Mouse (Mus musculus) embryonic facial prominence, embryonic 13.5 days (tissue): Measurements from ENCODE around the gene Sphkap. TPM values are rescaled to one million over a fixed set of nuclear protein-coding genes. Genes with fewer than 3 reads are reported as not detected.

Experiments used
- ATAC-seq: fragments of 200-750 bp; cut with Nextera tagmentation; 2 replicates; pipeline ENCODE4 v1.8.0; 2017; ENCODE audit warnings: low read depth; ENCODE audit not compliant: insufficient number of reproducible peaks, insufficient read depth, low FRiP score, low TSS enrichment
- H3K27ac ChIP-seq: fragments of 300-500 bp; sonication (generic); 2 replicates; pipeline ENCODE4 v1.5.1; 2015; ENCODE audit warnings: moderate library complexity, mild to moderate bottlenecking, inconsistent platforms
- H3K27me3 ChIP-seq: fragments of 300-500 bp; sonication (generic); 2 replicates; pipeline ENCODE4 v1.6.1; 2015; ENCODE audit warnings: mild to moderate bottlenecking, inconsistent platforms
- H3K36me3 ChIP-seq: fragments of 300-500 bp; sonication (generic); 2 replicates; pipeline ENCODE4 v1.6.1; 2015; ENCODE audit warnings: mild to moderate bottlenecking, inconsistent platforms
- H3K4me1 ChIP-seq: fragments of 300-500 bp; sonication (generic); 2 replicates; pipeline ENCODE4 v1.6.1; 2015; ENCODE audit warnings: inconsistent platforms
- H3K4me2 ChIP-seq: fragments of 300-500 bp; sonication (generic); 2 replicates; pipeline ENCODE4 v1.6.1; 2015; ENCODE audit warnings: moderate library complexity, mild to moderate bottlenecking, inconsistent platforms
- H3K4me3 ChIP-seq: fragments of 300-500 bp; sonication (generic); 2 replicates; pipeline ENCODE4 v1.5.1; 2015; ENCODE audit warnings: mild to moderate bottlenecking, inconsistent platforms
- H3K9ac ChIP-seq: fragments of 300-500 bp; sonication (generic); 2 replicates; pipeline ENCODE4 v1.6.1; 2015; ENCODE audit warnings: mild to moderate bottlenecking, inconsistent platforms
- H3K9me3 ChIP-seq: fragments of 300-500 bp; sonication (generic); 2 replicates; pipeline ENCODE4 v1.6.1; 2016; ENCODE audit warnings: inconsistent platforms
- WGBS: fragments of 180-500 bp; shearing (Covaris S2); methylation state at CpG from one replicate; pipeline ENCODE4 v1.1.7; 2015; ENCODE audit warnings: mixed read lengths; 5-methylcytosine and 5-hydroxymethylcytosine counted together
- polyA plus RNA-seq: library from polyadenylated mRNA; unstranded; fragments of >200 nt; fragmentation: Nextera tagmentation; extraction: Ambion mirVana; gene quantifications from 2 replicates; pipeline ENCODE4 v1.2.1, GENCODE M21; 2015

Gene Sphkap
- polyA plus RNA-seq, 1 experiment from 2014 or later, result 0.34 TPM

- WGBS, result 79% methylated on average over 11 of the region's 11 CpGs
- ATAC-seq, result no peak
- H3K9ac ChIP-seq, result no peak overlapping the region
- H3K9me3 ChIP-seq, result no peaks in the 10 kb centered on the region
- H3K4me1 ChIP-seq, result no peaks in the 10 kb centered on the region
- no peaks in the 10 kb centered on the region for H3K27me3 ChIP-seq
- no peaks in the 10 kb centered on the region for H3K36me3 ChIP-seq
- no peak overlapping the region for H3K27ac ChIP-seq
- H3K4me3 ChIP-seq, result no peak overlapping the region
- H3K4me2 ChIP-seq, result no peak overlapping the region
Measured at GRCm38 (mm10) chr1:83277044-83277443, 131.0 kb downstream of the Sphkap start.

- Histone ChIP-seq H3K4me2 (no peak overlapping the region), H3K4me3 (no peak overlapping the region), H3K27ac (no peak overlapping the region), H3K4me1 (no peaks in the 10 kb centered on the region), H3K36me3 (no peaks in the 10 kb centered on the region), H3K27me3 (no peaks in the 10 kb centered on the region), H3K9ac (no peak overlapping the region), H3K9me3 (no peaks in the 10 kb centered on the region)
- 90% methylated on average over 9 of the region's 9 CpGs for WGBS
- no peak for ATAC-seq
Measured at GRCm38 (mm10) chr1:83276637-83277036, 131.4 kb downstream of the Sphkap start.

- no peak overlapping the region for H3K9ac ChIP-seq
- no peak for ATAC-seq
- H3K4me2 ChIP-seq, result no peak overlapping the region
- no peaks in the 10 kb centered on the region for H3K36me3 ChIP-seq
- H3K4me1 ChIP-seq, result no peaks in the 10 kb centered on the region
- H3K27ac ChIP-seq, result no peak overlapping the region
- H3K4me3 ChIP-seq, result no peak overlapping the region
- no peaks in the 10 kb centered on the region for H3K9me3 ChIP-seq
- WGBS, result 82% methylated on average over 1 of the region's 1 CpGs
- no peaks in the 10 kb centered on the region for H3K27me3 ChIP-seq
Measured at GRCm38 (mm10) chr1:83251746-83252145, 156.3 kb downstream of the Sphkap start.

- Histone ChIP-seq H3K4me1 (no peaks in the 10 kb centered on the region), H3K27me3 (no peaks in the 10 kb centered on the region), H3K27ac (no peak overlapping the region), H3K4me2 (no peak overlapping the region), H3K4me3 (no peak overlapping the region), H3K36me3 (no peaks in the 10 kb centered on the region), H3K9me3 (no peaks in the 10 kb centered on the region), H3K9ac (no peak overlapping the region)
- 74% methylated on average over 1 of the region's 1 CpGs for WGBS
- no peak for ATAC-seq
Measured at GRCm38 (mm10) chr1:83248235-83248746, 159.7 kb downstream of the Sphkap start.

- no peak for ATAC-seq
- WGBS, result 78% methylated on average over 3 of the region's 3 CpGs
Measured at GRCm38 (mm10) chr1:83227946-83228345, 180.1 kb downstream of the Sphkap start.

GRCm38 (mm10) chr1:83224423-83224960, 183.5 kb downstream of the Sphkap start:
- Histone ChIP-seq H3K9me3 (0 out of 2 replicates have a peak, but pooled peaks cover 4% of the 10 kb centered on the region), H3K4me1 (no peaks in the 10 kb centered on the region), H3K27ac (no peak overlapping the region), H3K9ac (no peak overlapping the region), H3K36me3 (no peaks in the 10 kb centered on the region), H3K27me3 (no peaks in the 10 kb centered on the region), H3K4me3 (no peak overlapping the region), H3K4me2 (no peak overlapping the region)
- ATAC-seq, result no peak

More at GRCm38 (mm10) chr1:83227946-83228345, 180.1 kb downstream of the Sphkap start:
- Histone ChIP-seq H3K9me3 (no peaks in the 10 kb centered on the region), H3K4me3 (no peak overlapping the region), H3K36me3 (no peaks in the 10 kb centered on the region), H3K4me1 (no peaks in the 10 kb centered on the region), H3K27ac (no peak overlapping the region), H3K27me3 (no peaks in the 10 kb centered on the region), H3K4me2 (no peak overlapping the region), H3K9ac (no peak overlapping the region)

GRCm38 (mm10) chr1:83223072-83223471, 184.9 kb downstream of the Sphkap start:
- H3K9me3 ChIP-seq, result 0 out of 2 replicates have a peak, but pooled peaks cover 4% of the 10 kb centered on the region
- H3K27me3 ChIP-seq, result no peaks in the 10 kb centered on the region
- H3K36me3 ChIP-seq, result no peaks in the 10 kb centered on the region
- no peaks in the 10 kb centered on the region for H3K4me1 ChIP-seq
- no peak overlapping the region for H3K4me2 ChIP-seq
- no peak overlapping the region for H3K4me3 ChIP-seq
- no peak for ATAC-seq
- no peak overlapping the region for H3K9ac ChIP-seq
- H3K27ac ChIP-seq, result no peak overlapping the region
- WGBS, result 63% methylated on average over 1 of the region's 1 CpGs

- WGBS, result 32% methylated on average over 1 of the region's 1 CpGs
- 0 out of 2 replicates have a peak, but pooled peaks cover 4% of the 10 kb centered on the region for H3K9me3 ChIP-seq
- H3K4me2 ChIP-seq, result no peak overlapping the region
- H3K27me3 ChIP-seq, result no peaks in the 10 kb centered on the region
- H3K4me1 ChIP-seq, result no peaks in the 10 kb centered on the region
- no peak overlapping the region for H3K9ac ChIP-seq
- no peak overlapping the region for H3K4me3 ChIP-seq
- no peak overlapping the region for H3K27ac ChIP-seq
- H3K36me3 ChIP-seq, result no peaks in the 10 kb centered on the region
- no peak for ATAC-seq
Measured at GRCm38 (mm10) chr1:83218260-83218659, 189.7 kb downstream of the Sphkap start.

GRCm38 (mm10) chr1:83209981-83210380, 198.0 kb downstream of the Sphkap start:
- WGBS, result 84% methylated on average over 1 of the region's 1 CpGs
- H3K9ac ChIP-seq, result no peak overlapping the region
- no peaks in the 10 kb centered on the region for H3K27me3 ChIP-seq
- no peak overlapping the region for H3K4me2 ChIP-seq
- H3K9me3 ChIP-seq, result no peaks in the 10 kb centered on the region
- H3K4me3 ChIP-seq, result no peak overlapping the region
- no peak overlapping the region for H3K27ac ChIP-seq
- no peaks in the 10 kb centered on the region for H3K4me1 ChIP-seq
- ATAC-seq, result no peak
- H3K36me3 ChIP-seq, result no peaks in the 10 kb centered on the region

Other genes with a start within 250 kb of the Sphkap start
- not detected in 2 replicates for gene Daw1, start 248.4 kb downstream of the Sphkap start, polyA plus RNA-seq